Mouse (Mus musculus): ENCODE data around the gene Dcp1a.

GRCm38 (mm10) chr14:30458820-30459219 lies 20.5 kb upstream of the Dcp1a start:
- TF ChIP-seq CTCF (IDR thresholded peaks at IDR 0.05; ENCODE audit: control insufficient read depth, insufficient read depth, insufficient read length) (no peak), MYOG (IDR thresholded peaks at IDR 0.05; ENCODE audit: control insufficient read depth, extremely low read depth, insufficient read length) (no peak)
